Mouse (Mus musculus) myocyte (in vitro differentiated cells): ENCODE measurements around the gene Cda. TPM values are rescaled to one million over a fixed set of nuclear protein-coding genes. Genes with fewer than 3 reads are reported as not detected.
A peak's percentile ranks its signal among the peaks of the same experiment; 100 is the strongest.

Source experiments
- H3K27me3 ChIP-seq: one replicate; pipeline ENCODE4 v1.6.1; 2011; ENCODE audit not compliant: control insufficient read depth, insufficient read depth, insufficient read length
- H3K36me3 ChIP-seq: one replicate; pipeline ENCODE4 v1.6.1; 2011; ENCODE audit not compliant: control insufficient read depth, insufficient read depth
- H3K4me2 ChIP-seq: one replicate; pipeline ENCODE4 v1.6.1; 2011; ENCODE audit warnings: low read depth, control low read depth
- H3K4me3 ChIP-seq: one replicate; pipeline ENCODE4 v1.5.1; 2011; ENCODE audit warnings: mild to moderate bottlenecking, control low read depth, moderate library complexity
- H3K79me2 ChIP-seq: one replicate; pipeline ENCODE4 v1.6.1; 2011; ENCODE audit not compliant: control insufficient read depth, insufficient read depth
- H3ac ChIP-seq: one replicate; pipeline ENCODE4 v1.6.1; 2011; ENCODE audit not compliant: control insufficient read depth, insufficient read length
- CEBPB ChIP-seq: IDR thresholded peaks from 2 replicates; pipeline ENCODE4 v1.6.1; 2011; ENCODE audit warnings: mild to moderate bottlenecking, moderate library complexity; ENCODE audit not compliant: poor library complexity, insufficient read depth, severe bottlenecking
- E2F4 ChIP-seq: IDR thresholded peaks from one replicate; pipeline ENCODE4 v1.6.1; 2011; ENCODE audit warnings: mild to moderate bottlenecking, control low read depth, moderate library complexity; ENCODE audit not compliant: insufficient read depth
- MAX ChIP-seq: IDR thresholded peaks from one replicate; pipeline ENCODE4 v1.6.1; 2011; ENCODE audit warnings: low read depth, mild to moderate bottlenecking, control low read depth
- MYOD1 ChIP-seq, 3 experiments: IDR thresholded peaks; one replicate each; pipeline ENCODE4 v1.6.1; 2011; ENCODE audit warnings: control low read depth in 2 of 3, low read depth in 2 of 3, mild to moderate bottlenecking in 2 of 3, moderate library complexity in 1 of 3; ENCODE audit not compliant: insufficient read length in 2 of 3, control insufficient read depth in 1 of 3
- MYOG ChIP-seq, 3 experiments: IDR thresholded peaks; one replicate each; pipeline ENCODE4 v1.6.1; 2011; ENCODE audit warnings: control low read depth in 2 of 3, low read depth in 2 of 3, mild to moderate bottlenecking in 2 of 3; ENCODE audit not compliant: insufficient read length in 2 of 3, control insufficient read depth in 1 of 3, insufficient read depth in 1 of 3
- POLR2A ChIP-seq: IDR thresholded peaks from one replicate; pipeline ENCODE4 v1.6.1; 2011; ENCODE audit warnings: low read depth, mild to moderate bottlenecking, control low read depth, moderate library complexity; ENCODE audit not compliant: insufficient read length
- POLR2AphosphoS2 ChIP-seq: IDR thresholded peaks from one replicate; pipeline ENCODE4 v1.6.1; 2011; ENCODE audit warnings: low read depth, control low read depth; ENCODE audit not compliant: insufficient read length
- REST ChIP-seq: IDR thresholded peaks from one replicate; pipeline ENCODE4 v1.6.1; 2011; ENCODE audit warnings: mild to moderate bottlenecking, control low read depth, moderate library complexity; ENCODE audit not compliant: insufficient read depth, insufficient read length
- SRF ChIP-seq: IDR thresholded peaks from one replicate; pipeline ENCODE4 v1.6.1; 2011; ENCODE audit warnings: low read depth; ENCODE audit not compliant: control insufficient read depth, insufficient read length
- TCF12 ChIP-seq: IDR thresholded peaks from one replicate; pipeline ENCODE4 v1.6.1; 2011; ENCODE audit warnings: mild to moderate bottlenecking, control low read depth; ENCODE audit not compliant: poor library complexity, insufficient read depth, severe bottlenecking
- TCF3 ChIP-seq: IDR thresholded peaks from one replicate; pipeline ENCODE4 v1.6.1; 2011; ENCODE audit warnings: low read depth, control low read depth; ENCODE audit not compliant: insufficient read length
- USF1 ChIP-seq: IDR thresholded peaks from one replicate; pipeline ENCODE4 v1.6.1; 2011; ENCODE audit warnings: low read depth, mild to moderate bottlenecking, control low read depth, moderate library complexity
- polyA plus RNA-seq: library from polyadenylated mRNA; unstranded; fragments of >200 nt; fragmentation: generic; extraction: Trizol; gene quantifications from one replicate; pipeline ENCODE4 v1.2.1, GENCODE M21; 2012; ENCODE audit warnings: missing spikeins

Gene Cda
- polyA plus RNA-seq, 1 experiment: 6.0 TPM

DNA sequence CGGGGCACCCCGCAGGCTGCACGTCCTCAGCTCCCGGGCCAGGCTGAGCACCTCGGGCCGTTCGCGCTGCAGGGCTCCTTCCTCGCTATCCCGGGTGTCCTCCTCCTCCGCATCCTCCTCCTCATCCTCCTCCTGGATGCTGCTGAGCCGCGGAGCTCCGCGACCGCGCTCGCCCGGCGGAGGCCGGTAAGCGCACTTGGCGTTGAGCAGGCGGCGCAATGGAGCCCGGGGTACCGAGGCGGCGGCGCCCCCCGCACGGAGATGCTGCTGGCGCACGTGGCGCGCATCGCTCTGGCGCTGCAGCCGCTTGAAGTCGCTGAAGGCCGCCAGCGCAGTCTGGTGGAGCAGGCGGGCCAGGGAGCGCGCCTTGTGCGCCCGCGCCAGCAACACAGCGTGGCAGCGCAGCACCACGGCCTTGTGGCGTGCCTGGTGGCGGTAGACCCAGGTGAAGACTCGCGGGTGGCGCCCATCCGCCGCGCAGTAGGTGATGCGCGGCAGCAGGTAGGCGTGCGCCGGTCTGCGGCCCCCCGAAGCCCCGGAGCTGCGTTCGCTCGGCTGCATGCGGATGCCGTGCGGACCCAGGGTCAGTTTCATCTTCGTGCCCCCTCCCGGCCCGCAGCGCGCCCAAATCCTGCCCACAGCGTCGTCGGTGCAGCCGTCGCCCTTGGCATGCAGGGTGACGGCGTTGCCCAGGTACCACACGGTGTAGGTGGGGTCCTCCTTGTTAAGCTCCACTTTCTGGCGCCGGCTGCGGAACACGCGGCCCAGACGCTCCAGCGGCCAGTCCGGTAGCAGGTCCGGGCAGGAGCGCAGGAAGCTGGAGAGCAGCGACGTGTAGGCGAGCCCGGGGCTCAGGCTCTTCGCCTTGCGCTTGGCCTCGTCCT, 27.5 kb upstream of the Cda start:
- peaks cover 64% of the 10 kb centered on the region for H3K27me3 ChIP-seq
- H3K4me3 ChIP-seq: no peak overlapping the region
- no peak for TF ChIP-seq E2F4
- peak in 1 of 3 experiments; percentile 5 for TF ChIP-seq MYOG (IDR thresholded peaks at IDR 0.05; ENCODE audit: control insufficient read depth in 1 of 3, insufficient read depth in 1 of 3, insufficient read length in 2 of 3, low read depth in 2 of 3)
- no peaks in the 10 kb centered on the region for H3K79me2 ChIP-seq
- H3K4me2 ChIP-seq: no peak overlapping the region
- no peak overlapping the region for H3ac ChIP-seq
- no peaks in the 10 kb centered on the region for H3K36me3 ChIP-seq

DNA sequence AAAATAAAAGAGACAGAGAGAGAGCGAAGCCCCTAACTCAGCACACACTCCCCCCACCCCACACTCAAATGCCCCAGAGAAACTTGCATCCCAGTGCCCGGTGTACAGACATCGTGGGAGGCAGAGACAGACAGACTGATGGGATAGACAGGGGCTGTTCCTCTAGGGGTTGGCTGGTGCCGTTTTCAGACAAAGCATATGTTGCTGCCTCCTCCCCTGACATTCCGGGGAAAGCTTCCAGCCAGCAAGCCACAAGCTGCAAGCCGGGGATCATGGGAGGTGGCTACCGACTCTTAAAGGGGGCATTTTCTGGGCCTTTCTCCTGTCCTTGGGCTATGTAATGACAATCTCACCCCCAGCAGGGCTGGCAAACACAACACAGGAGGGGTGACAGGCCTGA, 25.9 kb upstream of the Cda start:
- Histone ChIP-seq H3K36me3 (no peaks in the 10 kb centered on the region), H3K4me2 (no peak overlapping the region), H3ac (no peak overlapping the region), H3K4me3 (no peak overlapping the region), H3K27me3 (peaks cover 64% of the 10 kb centered on the region), H3K79me2 (no peaks in the 10 kb centered on the region)
- no peak for TF ChIP-seq SRF
- TF ChIP-seq TCF12: no peak
- no peak for TF ChIP-seq E2F4
- no peak for TF ChIP-seq POLR2AphosphoS2
- no peak for TF ChIP-seq POLR2A
- TF ChIP-seq MYOG (IDR thresholded peaks at IDR 0.05; ENCODE audit: control insufficient read depth in 1 of 3, insufficient read depth in 1 of 3, insufficient read length in 2 of 3, low read depth in 2 of 3): no peak

DNA sequence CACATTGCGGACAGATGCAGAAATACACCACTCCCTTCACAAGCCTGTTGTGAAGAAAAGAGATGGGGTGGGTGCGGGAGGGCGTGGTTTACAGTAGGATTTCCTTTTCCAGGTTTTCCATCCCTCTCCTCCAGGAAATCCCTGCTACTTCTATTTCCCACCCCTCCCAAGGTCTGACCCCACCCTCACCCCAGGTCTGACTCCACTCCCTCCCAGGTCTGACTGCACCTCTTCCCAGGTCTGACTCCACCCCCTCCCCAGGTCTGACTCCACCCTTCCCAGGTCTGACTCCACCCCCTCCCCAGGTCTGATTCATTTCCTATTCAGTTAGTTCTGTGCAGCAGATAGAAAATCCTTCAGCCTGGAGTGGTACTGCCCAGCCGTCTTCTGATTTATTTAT, 16.0 kb upstream of the Cda start:
- TF ChIP-seq USF1: no peak
- no peak for TF ChIP-seq TCF3
- no peak for TF ChIP-seq SRF
- no peak for TF ChIP-seq CEBPB
- TF ChIP-seq POLR2AphosphoS2: no peak
- TF ChIP-seq MYOG (IDR thresholded peaks at IDR 0.05; ENCODE audit: control insufficient read depth in 1 of 3, insufficient read depth in 1 of 3, insufficient read length in 2 of 3, low read depth in 2 of 3): no peak
- TF ChIP-seq POLR2A: no peak
- TF ChIP-seq MYOD1 (IDR thresholded peaks at IDR 0.05; ENCODE audit: control insufficient read depth in 1 of 3, insufficient read length in 2 of 3, low read depth in 2 of 3): no peak
- TF ChIP-seq REST: no peak
- no peak for TF ChIP-seq E2F4
- no peak for TF ChIP-seq MAX
- no peak for TF ChIP-seq TCF12
- H3K36me3 ChIP-seq: no peaks in the 10 kb centered on the region
- H3K79me2 ChIP-seq: no peaks in the 10 kb centered on the region
- H3K4me2 ChIP-seq: no peak overlapping the region
- H3K4me3 ChIP-seq: no peak overlapping the region
- H3ac ChIP-seq: no peak overlapping the region
- peaks cover 28% of the 10 kb centered on the region for H3K27me3 ChIP-seq

DNA sequence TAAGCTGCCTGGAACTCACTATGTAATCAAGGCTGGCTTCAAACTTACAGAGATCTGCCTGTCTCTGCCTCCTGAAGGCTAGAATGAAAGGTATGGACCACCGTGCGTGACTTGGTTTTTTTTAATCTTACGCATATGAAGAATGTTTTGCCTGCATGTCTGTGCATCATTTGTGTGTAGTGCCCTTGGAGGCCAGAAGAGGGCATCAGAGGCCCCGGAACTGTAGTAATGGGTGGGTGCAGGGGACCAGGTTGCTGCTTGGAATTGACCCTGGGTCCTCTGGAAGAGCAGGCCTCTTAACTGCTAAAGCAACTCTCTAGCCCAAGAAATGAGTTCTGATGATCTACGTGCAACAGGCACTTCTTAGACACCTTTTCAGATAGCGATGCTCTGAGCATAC, 14.7 kb upstream of the Cda start:
- TF ChIP-seq REST (no peak), E2F4 (no peak), TCF12 (no peak), SRF (no peak), MAX (no peak), USF1 (no peak), CEBPB (no peak), MYOD1 (IDR thresholded peaks at IDR 0.05; ENCODE audit: control insufficient read depth in 1 of 3, insufficient read length in 2 of 3, low read depth in 2 of 3) (no peak), POLR2AphosphoS2 (no peak), POLR2A (no peak), TCF3 (no peak), MYOG (IDR thresholded peaks at IDR 0.05; ENCODE audit: control insufficient read depth in 1 of 3, insufficient read depth in 1 of 3, insufficient read length in 2 of 3, low read depth in 2 of 3) (no peak)
- Histone ChIP-seq H3K27me3 (peaks cover 28% of the 10 kb centered on the region), H3ac (no peak overlapping the region), H3K4me3 (no peak overlapping the region), H3K79me2 (no peaks in the 10 kb centered on the region), H3K4me2 (no peak overlapping the region), H3K36me3 (no peaks in the 10 kb centered on the region)

DNA sequence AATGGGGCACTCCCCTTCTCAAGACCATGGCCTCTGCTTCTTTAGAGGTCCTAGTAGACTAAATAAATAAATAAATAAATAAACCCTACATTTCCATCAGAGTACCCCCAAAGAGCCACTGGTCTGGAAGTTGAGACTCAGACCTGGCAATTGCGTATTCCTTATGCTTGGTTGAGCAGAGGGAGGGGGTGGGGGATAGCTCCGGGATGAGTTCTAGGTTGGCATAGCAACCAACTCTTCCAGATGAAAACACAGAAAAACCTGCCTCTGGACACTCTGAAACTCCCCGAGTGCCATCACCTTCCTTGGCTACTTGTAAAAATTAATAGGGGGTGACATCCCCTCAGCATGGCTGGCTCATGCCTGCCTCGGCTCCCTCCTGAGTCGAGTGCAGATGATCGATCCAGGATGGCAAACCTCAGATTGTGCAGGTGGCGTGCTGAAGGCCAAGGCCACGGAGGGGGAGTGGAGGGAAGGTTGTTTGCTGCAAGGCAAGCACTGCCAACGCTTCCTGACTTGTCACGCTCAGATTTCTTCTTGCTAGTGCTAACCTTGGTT, 12.4 kb upstream of the Cda start:
- H3ac ChIP-seq: no peak overlapping the region
- H3K79me2 ChIP-seq: no peaks in the 10 kb centered on the region
- TF ChIP-seq CEBPB (no peak), TCF3 (no peak), USF1 (no peak), POLR2AphosphoS2 (no peak), SRF (no peak), REST (no peak), MAX (no peak), TCF12 (no peak), E2F4 (no peak), MYOG (IDR thresholded peaks at IDR 0.05; ENCODE audit: control insufficient read depth in 1 of 3, insufficient read depth in 1 of 3, insufficient read length in 2 of 3, low read depth in 2 of 3) (no peak), POLR2A (no peak), MYOD1 (IDR thresholded peaks at IDR 0.05; ENCODE audit: control insufficient read depth in 1 of 3, insufficient read length in 2 of 3, low read depth in 2 of 3) (no peak)
- H3K27me3 ChIP-seq: peaks cover 14% of the 10 kb centered on the region
- H3K4me2 ChIP-seq: no peak overlapping the region
- H3K36me3 ChIP-seq: no peaks in the 10 kb centered on the region
- no peak overlapping the region for H3K4me3 ChIP-seq
